Mouse (Mus musculus): ENCODE data around the gene St8sia6. TPM values are rescaled to one million over a fixed set of nuclear protein-coding genes. Genes with fewer than 3 reads are reported as not detected.

Gene St8sia6
- polyA plus RNA-seq, 1 experiment: 0.01 TPM

GRCm38 (mm10) chr2:13725592-13725991, 68.3 kb downstream of the St8sia6 start:
- H3K79me2 ChIP-seq (ENCODE audit: control insufficient read depth, insufficient read depth): no peaks in the 10 kb centered on the region
- no peak overlapping the region for H3K4me3 ChIP-seq
- no peaks in the 10 kb centered on the region for H3K36me3 ChIP-seq (ENCODE audit: control insufficient read depth, insufficient read depth)
- H3K4me2 ChIP-seq (ENCODE audit: low read depth): peak overlapping the region; percentile 16
- TF ChIP-seq MYOG (IDR thresholded peaks at IDR 0.05; ENCODE audit: control insufficient read depth in 1 of 3, insufficient read depth in 1 of 3, insufficient read length in 2 of 3, low read depth in 2 of 3): no peak
- no peak for TF ChIP-seq MYOD1 (IDR thresholded peaks at IDR 0.05; ENCODE audit: control insufficient read depth in 1 of 3, insufficient read length in 2 of 3, low read depth in 2 of 3)
- no peak for TF ChIP-seq MAX (IDR thresholded peaks at IDR 0.05; ENCODE audit: low read depth)
- H3ac ChIP-seq (ENCODE audit: control insufficient read depth, insufficient read length): no peak overlapping the region
- no peaks in the 10 kb centered on the region for H3K27me3 ChIP-seq (ENCODE audit: control insufficient read depth, insufficient read depth, insufficient read length)

- H3K79me2 ChIP-seq (ENCODE audit: control insufficient read depth, insufficient read depth): no peaks in the 10 kb centered on the region
- no peaks in the 10 kb centered on the region for H3K36me3 ChIP-seq (ENCODE audit: control insufficient read depth, insufficient read depth)
- TF ChIP-seq REST (IDR thresholded peaks at IDR 0.05; ENCODE audit: insufficient read depth, insufficient read length): no peak
- no peak overlapping the region for H3ac ChIP-seq (ENCODE audit: control insufficient read depth, insufficient read length)
- no peak overlapping the region for H3K4me3 ChIP-seq
- H3K4me2 ChIP-seq (ENCODE audit: low read depth): no peak overlapping the region
- no peaks in the 10 kb centered on the region for H3K27me3 ChIP-seq (ENCODE audit: control insufficient read depth, insufficient read depth, insufficient read length)
These were observed 71.6 kb downstream of the St8sia6 start for GRCm38 (mm10) chr2:13722241-13722640.

- Histone ChIP-seq H3K4me3 (no peak overlapping the region), H3K79me2 (ENCODE audit: control insufficient read depth, insufficient read depth) (no peaks in the 10 kb centered on the region), H3K4me2 (ENCODE audit: low read depth) (no peak overlapping the region), H3ac (ENCODE audit: control insufficient read depth, insufficient read length) (no peak overlapping the region), H3K36me3 (ENCODE audit: control insufficient read depth, insufficient read depth) (no peaks in the 10 kb centered on the region), H3K27me3 (ENCODE audit: control insufficient read depth, insufficient read depth, insufficient read length) (no peaks in the 10 kb centered on the region)
- no peak for TF ChIP-seq POLR2A (IDR thresholded peaks at IDR 0.05; ENCODE audit: insufficient read length, low read depth)
- no peak for TF ChIP-seq CEBPB (IDR thresholded peaks at IDR 0.05; ENCODE audit: insufficient read depth, poor library complexity, severe bottlenecking)
- no peak for TF ChIP-seq MYOG (IDR thresholded peaks at IDR 0.05; ENCODE audit: control insufficient read depth in 1 of 3, insufficient read depth in 1 of 3, insufficient read length in 2 of 3, low read depth in 2 of 3)
- no peak for TF ChIP-seq MAX (IDR thresholded peaks at IDR 0.05; ENCODE audit: low read depth)
- TF ChIP-seq TCF12 (IDR thresholded peaks at IDR 0.05; ENCODE audit: insufficient read depth, poor library complexity, severe bottlenecking): no peak
- TF ChIP-seq SRF (IDR thresholded peaks at IDR 0.05; ENCODE audit: control insufficient read depth, insufficient read length, low read depth): no peak
- no peak for TF ChIP-seq REST (IDR thresholded peaks at IDR 0.05; ENCODE audit: insufficient read depth, insufficient read length)
- TF ChIP-seq USF1 (IDR thresholded peaks at IDR 0.05; ENCODE audit: low read depth): no peak
- TF ChIP-seq MYOD1 (IDR thresholded peaks at IDR 0.05; ENCODE audit: control insufficient read depth in 1 of 3, insufficient read length in 2 of 3, low read depth in 2 of 3): no peak
These were observed 75.2 kb downstream of the St8sia6 start for GRCm38 (mm10) chr2:13718628-13719185.

- H3K36me3 ChIP-seq (ENCODE audit: control insufficient read depth, insufficient read depth): no peaks in the 10 kb centered on the region
- no peaks in the 10 kb centered on the region for H3K27me3 ChIP-seq (ENCODE audit: control insufficient read depth, insufficient read depth, insufficient read length)
- H3K79me2 ChIP-seq (ENCODE audit: control insufficient read depth, insufficient read depth): no peaks in the 10 kb centered on the region
- TF ChIP-seq TCF3 (IDR thresholded peaks at IDR 0.05; ENCODE audit: insufficient read length, low read depth) (no peak), SRF (IDR thresholded peaks at IDR 0.05; ENCODE audit: control insufficient read depth, insufficient read length, low read depth) (no peak), POLR2A (IDR thresholded peaks at IDR 0.05; ENCODE audit: insufficient read length, low read depth) (no peak), CEBPB (IDR thresholded peaks at IDR 0.05; ENCODE audit: insufficient read depth, poor library complexity, severe bottlenecking) (no peak), E2F4 (IDR thresholded peaks at IDR 0.05; ENCODE audit: insufficient read depth) (no peak), USF1 (IDR thresholded peaks at IDR 0.05; ENCODE audit: low read depth) (no peak), MYOD1 (IDR thresholded peaks at IDR 0.05; ENCODE audit: control insufficient read depth in 1 of 3, insufficient read length in 2 of 3, low read depth in 2 of 3) (no peak), MYOG (IDR thresholded peaks at IDR 0.05; ENCODE audit: control insufficient read depth in 1 of 3, insufficient read depth in 1 of 3, insufficient read length in 2 of 3, low read depth in 2 of 3) (no peak), MAX (IDR thresholded peaks at IDR 0.05; ENCODE audit: low read depth) (no peak), TCF12 (IDR thresholded peaks at IDR 0.05; ENCODE audit: insufficient read depth, poor library complexity, severe bottlenecking) (no peak), POLR2AphosphoS2 (IDR thresholded peaks at IDR 0.05; ENCODE audit: insufficient read length, low read depth) (no peak), REST (IDR thresholded peaks at IDR 0.05; ENCODE audit: insufficient read depth, insufficient read length) (no peak)
- no peak overlapping the region for H3ac ChIP-seq (ENCODE audit: control insufficient read depth, insufficient read length)
- no peak overlapping the region for H3K4me3 ChIP-seq
- H3K4me2 ChIP-seq (ENCODE audit: low read depth): no peak overlapping the region
These were observed 85.1 kb downstream of the St8sia6 start for GRCm38 (mm10) chr2:13708785-13709184.

GRCm38 (mm10) chr2:13697514-13697913, 96.3 kb downstream of the St8sia6 start:
- Histone ChIP-seq H3K4me2 (ENCODE audit: low read depth) (no peak overlapping the region), H3ac (ENCODE audit: control insufficient read depth, insufficient read length) (no peak overlapping the region), H3K36me3 (ENCODE audit: control insufficient read depth, insufficient read depth) (no peaks in the 10 kb centered on the region), H3K79me2 (ENCODE audit: control insufficient read depth, insufficient read depth) (no peaks in the 10 kb centered on the region), H3K4me3 (no peak overlapping the region), H3K27me3 (ENCODE audit: control insufficient read depth, insufficient read depth, insufficient read length) (no peaks in the 10 kb centered on the region)
- TF ChIP-seq MYOG (IDR thresholded peaks at IDR 0.05; ENCODE audit: control insufficient read depth in 1 of 3, insufficient read depth in 1 of 3, insufficient read length in 2 of 3, low read depth in 2 of 3): no peak
- TF ChIP-seq TCF12 (IDR thresholded peaks at IDR 0.05; ENCODE audit: insufficient read depth, poor library complexity, severe bottlenecking): no peak
- no peak for TF ChIP-seq USF1 (IDR thresholded peaks at IDR 0.05; ENCODE audit: low read depth)
- no peak for TF ChIP-seq REST (IDR thresholded peaks at IDR 0.05; ENCODE audit: insufficient read depth, insufficient read length)
- no peak for TF ChIP-seq POLR2A (IDR thresholded peaks at IDR 0.05; ENCODE audit: insufficient read length, low read depth)
- TF ChIP-seq TCF3 (IDR thresholded peaks at IDR 0.05; ENCODE audit: insufficient read length, low read depth): no peak
- TF ChIP-seq MYOD1 (IDR thresholded peaks at IDR 0.05; ENCODE audit: control insufficient read depth in 1 of 3, insufficient read length in 2 of 3, low read depth in 2 of 3): no peak
- TF ChIP-seq SRF (IDR thresholded peaks at IDR 0.05; ENCODE audit: control insufficient read depth, insufficient read length, low read depth): no peak
- no peak for TF ChIP-seq MAX (IDR thresholded peaks at IDR 0.05; ENCODE audit: low read depth)
- TF ChIP-seq CEBPB (IDR thresholded peaks at IDR 0.05; ENCODE audit: insufficient read depth, poor library complexity, severe bottlenecking): no peak
- TF ChIP-seq E2F4 (IDR thresholded peaks at IDR 0.05; ENCODE audit: insufficient read depth): no peak
- no peak for TF ChIP-seq POLR2AphosphoS2 (IDR thresholded peaks at IDR 0.05; ENCODE audit: insufficient read length, low read depth)
